Mouse (Mus musculus): ENCODE measurements at regions not wholly inside any gene's neighbourhood (a gene's known extent, or its start where the extent isn't known, plus 50 kb on each side); places are given as distances from the start of the nearest gene placed in this dataset.

- no peak for TF ChIP-seq CTCF (IDR thresholded peaks at IDR 0.05; ENCODE audit: low read depth)
- TF ChIP-seq EP300 (optimal IDR thresholded peaks at IDR 0.05): no peak
These were observed 107.0 kb downstream of the Slc4a3 start for GRCm38 (mm10) chr1:75652987-75653573.

Data from stomach, postnatal 0 days (tissue).